Mouse (Mus musculus) monocyte, adult 59 days (primary cell): ENCODE results near the gene Rfx4. TPM values are rescaled to one million over a fixed set of nuclear protein-coding genes. Genes with fewer than 3 reads are reported as not detected.

Experiments used
- total RNA-seq, 2 experiments: library from RNA; stranded (reverse); gene quantifications; one replicate each; pipeline ENCODE4 v1.2.4; 2023

The Rfx4 gene
- total RNA-seq = under 1 TPM in 1 of 2 experiments, not detected in 1; 0.66 TPM

GRCm38 (mm10) chr10:84755786-84756203 lies at the start of gene Rfx4:
Gene Rfx4, plus strand, starts transcription at chr10:84756062.

GRCm38 (mm10) chr10:84916810-84917730 lies 161.2 kb downstream of the Rfx4 start, which contains the start of gene Ric8b:
Gene Ric8b, plus strand, starts transcription at chr10:84917616.

Other genes with a start within 250 kb of the Rfx4 start
- gene Ckap4, start 222.0 kb upstream of the Rfx4 start, total RNA-seq = 10 to 100 TPM; 32.8 to 36.4 TPM
- 10 to 100 TPM; 58.4 to 60.5 TPM for gene Tcp11l2, start 179.4 kb upstream of the Rfx4 start, total RNA-seq
- gene Polr3b, start 133.8 kb upstream of the Rfx4 start, total RNA-seq = 10 to 100 TPM; 24.9 to 31.1 TPM
- gene Ric8b, start 161.6 kb downstream of the Rfx4 start, total RNA-seq = 10 to 100 TPM; 21.4 to 23.8 TPM